Mouse (Mus musculus): ENCODE measurements around the gene Krtap1-4. TPM values are rescaled to one million over a fixed set of nuclear protein-coding genes. Genes with fewer than 3 reads are reported as not detected.

Gene Krtap1-4
- polyA plus RNA-seq (2014; fragmentation: Illumina TruSeq; extraction: RNeasy Lipid Tissue Mini Kit (QIAGEN cat#74804); ENCODE audit: insufficient read depth, low read depth, low replicate concordance), result not detected

DNA sequence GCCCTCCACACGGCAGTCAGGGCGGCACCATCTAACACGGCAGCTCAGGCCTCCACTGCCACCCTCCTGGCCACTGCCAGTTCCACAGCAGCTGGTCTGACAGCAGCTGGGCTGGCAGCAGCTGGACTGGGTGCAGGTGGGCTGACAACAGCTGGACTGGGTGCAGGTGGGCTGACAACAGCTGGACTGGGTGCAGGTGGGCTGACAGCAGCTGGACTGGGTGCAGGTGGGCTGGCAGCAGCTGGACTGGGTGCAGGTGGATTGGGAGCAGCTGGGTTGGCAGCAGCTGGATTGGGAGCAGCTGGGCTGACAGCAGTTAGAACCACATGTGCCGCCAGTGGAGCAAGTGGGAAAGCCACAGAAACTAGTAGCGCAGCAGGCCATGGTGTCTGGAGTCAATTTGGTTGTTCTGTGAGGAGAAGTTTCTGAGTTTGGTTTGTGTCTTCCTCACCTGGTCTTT, at the start of gene Krtap1-4:
Gene Krtap1-4, minus strand, starts transcription at position 410 of the 460 bp plus-strand sequence.

DNA sequence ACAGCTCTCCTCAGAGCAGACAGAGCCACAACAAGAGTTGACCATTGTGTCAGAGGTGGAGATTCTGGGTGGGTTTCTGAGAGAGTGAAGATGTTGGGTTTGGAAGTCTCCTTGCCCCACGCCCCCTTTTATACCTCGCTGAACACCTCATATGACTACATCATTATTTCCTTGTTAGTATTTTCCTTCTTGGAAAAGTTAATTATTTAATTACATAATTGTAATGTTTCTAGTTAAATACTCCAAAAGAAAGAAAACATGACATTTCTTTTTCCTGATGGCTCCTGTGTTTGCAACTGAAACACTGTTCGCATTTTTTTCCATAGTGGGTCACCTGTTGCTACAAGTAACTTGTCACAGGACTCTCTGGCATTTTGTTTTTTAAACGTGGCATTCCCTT, 44.7 kb upstream of the Krtap1-4 start, which contains the start of gene Krtap4-1:
Gene Krtap4-1, minus strand, starts transcription at position 101 of the 400 bp plus-strand sequence.

DNA sequence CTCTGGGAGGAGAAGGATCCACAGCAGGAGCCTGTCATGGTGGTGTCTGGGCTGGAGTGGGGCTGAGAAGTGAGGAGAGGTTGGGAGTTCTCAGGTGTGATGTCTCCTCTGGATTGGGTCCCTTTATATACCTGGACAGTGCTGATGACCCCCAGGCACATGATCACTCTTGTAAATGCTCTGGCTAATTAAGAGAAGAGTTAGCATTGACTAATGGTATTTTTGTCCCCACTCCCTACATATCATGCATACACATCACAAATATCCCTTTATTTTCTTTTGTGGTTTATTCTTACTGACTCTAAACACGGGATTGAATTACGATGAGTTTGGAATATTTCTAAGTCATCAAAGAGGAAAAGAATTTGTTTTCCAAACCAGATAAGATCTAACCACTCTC, 36.9 kb upstream of the Krtap1-4 start, which contains the start of gene Gm11562:
Gene Gm11562, minus strand, starts transcription at position 101 of the 400 bp plus-strand sequence.

DNA sequence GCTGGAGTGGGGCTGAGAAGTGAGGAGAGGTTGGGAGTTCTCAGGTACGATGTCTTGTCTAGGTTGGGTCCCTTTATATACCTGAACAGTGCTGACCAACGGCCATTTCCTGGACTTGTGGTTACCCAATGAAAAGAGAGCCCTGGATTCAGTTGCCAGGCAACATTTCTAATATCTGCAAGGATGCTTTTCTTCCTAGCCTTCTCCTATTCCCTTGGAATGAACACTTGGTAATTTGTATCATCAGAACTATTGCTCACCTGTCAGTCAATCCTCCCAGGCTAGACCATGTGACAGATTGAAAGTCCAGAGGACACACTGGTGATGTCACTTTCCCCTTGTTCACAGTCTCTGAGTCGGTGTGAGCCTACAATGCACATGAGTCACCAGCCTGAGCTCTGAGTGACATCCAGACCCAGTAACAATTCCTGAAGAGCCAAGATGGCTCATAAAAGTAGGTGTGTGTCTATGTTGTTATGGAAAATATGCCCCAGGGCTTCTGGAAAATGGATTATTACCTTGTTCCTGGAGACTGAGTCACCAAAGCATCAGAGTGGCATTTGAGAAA, 31.4 kb upstream of the Krtap1-4 start, which contains the start of gene Krtap2-4:
Gene Krtap2-4, minus strand, starts transcription at position 51 of the 568 bp plus-strand sequence.

DNA sequence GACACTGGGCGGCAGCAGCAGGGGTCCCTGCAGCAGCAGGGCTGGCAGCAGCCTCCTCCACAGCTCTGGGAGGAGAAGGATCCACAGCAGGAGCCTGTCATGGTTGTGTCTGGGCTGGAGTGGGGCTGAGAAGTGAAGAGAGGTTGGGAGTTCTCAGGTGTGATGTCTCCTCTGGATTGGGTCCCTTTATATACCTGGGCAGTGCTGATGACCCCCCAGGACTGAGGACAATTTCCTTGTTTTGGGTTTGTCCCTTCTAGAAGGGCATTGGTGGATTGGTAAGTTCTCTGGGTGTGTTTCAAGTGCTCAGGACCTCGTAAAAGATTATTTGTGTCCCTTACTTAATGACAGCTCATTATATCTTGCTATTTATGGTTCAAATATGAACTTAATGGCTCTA, 26.6 kb upstream of the Krtap1-4 start, which contains the start of gene Gm11937:
Gene Gm11937, minus strand, starts transcription at position 101 of the 400 bp plus-strand sequence.

DNA sequence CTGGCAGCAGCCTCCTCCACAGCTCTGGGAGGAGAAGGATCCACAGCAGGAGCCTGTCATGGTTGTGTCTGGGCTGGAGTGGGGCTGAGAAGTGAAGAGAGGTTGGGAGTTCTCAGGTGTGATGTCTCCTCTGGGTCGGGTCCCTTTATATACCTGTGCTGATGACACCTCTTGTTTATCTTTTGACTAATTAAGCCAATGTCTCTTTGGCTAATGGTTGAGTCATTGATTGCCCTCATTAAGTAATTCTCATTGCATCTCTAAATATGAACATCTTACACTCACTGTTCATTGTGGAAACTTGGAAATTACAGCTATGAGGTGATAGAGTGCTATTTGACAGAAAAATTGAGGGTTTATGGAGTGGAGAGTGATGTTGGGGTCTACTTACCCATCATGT, 19.8 kb upstream of the Krtap1-4 start, which contains the start of gene Gm11938:
Gene Gm11938, minus strand, starts transcription at position 101 of the 400 bp plus-strand sequence.

DNA sequence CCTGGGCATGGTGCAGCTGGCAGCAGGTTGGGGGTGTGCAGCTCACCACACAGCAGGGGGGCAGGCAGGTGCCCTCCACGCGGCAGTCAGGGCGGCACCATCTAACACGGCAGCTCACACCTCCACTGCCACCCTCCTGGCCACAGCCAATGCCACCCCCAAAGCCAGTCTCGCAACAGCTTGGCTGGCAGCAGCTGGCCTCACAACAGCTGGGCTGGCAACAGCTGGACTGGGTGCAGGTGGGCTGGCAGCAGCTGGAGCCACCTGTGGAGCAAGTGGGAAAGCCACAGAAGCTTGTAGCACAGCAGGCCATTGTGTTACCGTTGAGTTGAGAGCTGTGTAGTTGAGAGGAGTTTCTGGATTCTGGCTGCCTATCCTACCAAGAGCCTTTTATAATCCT, 14.3 kb upstream of the Krtap1-4 start, which contains the start of gene Krtap9-3:
Gene Krtap9-3, minus strand, starts transcription at position 364 of the 400 bp plus-strand sequence.

DNA sequence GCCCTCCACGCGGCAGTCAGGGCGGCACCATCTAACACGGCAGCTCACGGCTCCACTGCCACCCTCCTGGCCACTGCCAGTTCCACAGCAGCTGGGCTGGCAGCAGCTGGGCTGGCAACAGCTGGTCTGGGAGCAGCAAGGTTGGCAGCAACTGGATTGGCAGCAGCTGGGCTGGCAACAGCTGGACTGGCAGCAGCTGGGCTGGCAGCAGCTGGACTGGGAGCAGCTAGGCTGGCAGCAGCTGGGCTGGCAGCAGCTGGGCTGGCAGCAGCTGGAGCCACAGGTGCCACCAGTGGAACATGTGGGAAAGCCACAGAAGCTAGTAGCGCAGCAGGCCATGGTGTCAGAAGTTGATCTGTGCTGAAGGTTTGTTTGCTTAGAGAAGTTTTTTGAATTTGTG, 7.5 kb upstream of the Krtap1-4 start, which contains the start of gene Krtap1-3:
Gene Krtap1-3, minus strand, starts transcription at position 359 of the 400 bp plus-strand sequence.

DNA sequence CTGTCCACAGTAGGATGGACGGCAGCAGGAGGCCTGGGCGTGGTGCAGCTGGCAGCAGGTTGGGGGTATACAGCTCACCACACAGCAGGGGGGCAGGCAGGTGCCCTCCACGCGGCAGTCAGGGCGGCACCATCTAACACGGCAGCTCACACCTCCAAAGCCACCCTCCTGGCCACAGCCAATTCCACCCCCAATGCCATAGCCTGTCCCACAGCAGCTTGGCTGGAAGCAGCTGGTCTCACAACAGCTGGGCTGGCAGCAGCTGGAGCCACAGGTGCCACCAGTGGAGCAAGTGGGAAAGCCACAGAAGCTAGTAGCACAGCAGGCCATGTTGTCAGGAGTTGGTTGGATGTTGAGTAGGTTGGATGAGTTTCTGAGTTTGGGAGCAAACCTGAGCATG, 2.8 kb downstream of the Krtap1-4 start, which contains the start of gene Krtap1-5:
Gene Krtap1-5, minus strand, starts transcription at position 381 of the 400 bp plus-strand sequence.

DNA sequence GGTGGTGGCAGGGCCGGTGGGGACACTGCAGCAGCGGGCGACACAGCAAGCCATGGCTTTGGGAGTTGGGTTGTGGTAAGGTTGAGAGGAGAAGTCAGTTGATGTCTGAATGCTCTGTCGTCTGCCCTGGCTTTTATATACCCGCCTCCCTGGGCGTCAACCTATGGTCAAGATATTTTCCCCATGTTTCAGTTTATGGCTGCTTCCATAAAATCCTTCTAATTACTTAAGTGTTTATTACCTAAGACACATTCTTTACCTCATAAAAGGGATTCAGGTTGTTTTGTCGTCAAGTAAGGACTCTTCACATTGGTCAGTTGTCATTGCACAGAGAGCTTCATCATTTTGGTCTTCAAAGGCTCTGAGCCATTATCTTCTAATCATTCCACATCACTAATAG, 16.9 kb downstream of the Krtap1-4 start, which contains the start of gene Krtap3-1:
Gene Krtap3-1, minus strand, starts transcription at position 101 of the 400 bp plus-strand sequence.

DNA sequence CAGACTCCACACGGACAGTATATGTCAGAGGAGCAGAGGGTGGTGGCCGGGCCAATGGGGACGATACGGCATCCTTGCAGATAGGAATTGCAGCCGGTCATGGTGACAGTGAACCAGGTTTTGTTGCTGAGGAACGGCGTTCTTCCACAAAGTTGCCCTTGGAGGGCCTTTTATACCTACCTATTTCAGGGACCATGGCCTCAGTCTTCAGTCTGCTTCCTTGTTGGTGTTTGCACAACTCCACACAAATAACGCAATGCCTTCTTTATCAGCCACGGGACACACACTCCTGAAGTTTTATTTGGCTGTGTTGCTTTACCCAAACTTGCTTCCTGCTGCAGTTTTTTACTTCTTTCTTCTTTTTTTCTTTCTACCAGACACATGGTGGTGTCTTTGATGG, 24.1 kb downstream of the Krtap1-4 start, which contains the start of gene Gm11939:
Gene Gm11939, minus strand, starts transcription at position 101 of the 400 bp plus-strand sequence.

DNA sequence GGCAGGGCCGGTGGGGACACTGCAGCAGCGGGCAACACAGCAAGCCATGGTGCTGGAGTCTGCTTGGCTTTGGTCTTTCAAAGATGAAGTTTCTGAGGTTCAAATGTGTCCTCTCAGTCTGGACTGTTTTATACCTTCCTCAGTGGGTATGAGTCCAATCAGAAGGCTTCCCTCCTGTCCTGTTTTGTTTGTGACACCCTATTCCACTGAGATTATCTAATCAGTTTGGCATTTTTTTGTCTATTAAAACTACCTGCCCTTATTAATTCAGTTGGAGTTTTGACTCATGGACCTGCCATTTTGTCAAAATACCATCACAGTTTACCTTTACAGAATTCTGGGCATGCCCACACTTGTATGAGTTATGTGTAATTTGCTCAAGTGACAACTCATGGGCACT, 26.7 kb downstream of the Krtap1-4 start, which contains the start of gene Krtap3-2:
Gene Krtap3-2, minus strand, starts transcription at position 101 of the 400 bp plus-strand sequence.

DNA sequence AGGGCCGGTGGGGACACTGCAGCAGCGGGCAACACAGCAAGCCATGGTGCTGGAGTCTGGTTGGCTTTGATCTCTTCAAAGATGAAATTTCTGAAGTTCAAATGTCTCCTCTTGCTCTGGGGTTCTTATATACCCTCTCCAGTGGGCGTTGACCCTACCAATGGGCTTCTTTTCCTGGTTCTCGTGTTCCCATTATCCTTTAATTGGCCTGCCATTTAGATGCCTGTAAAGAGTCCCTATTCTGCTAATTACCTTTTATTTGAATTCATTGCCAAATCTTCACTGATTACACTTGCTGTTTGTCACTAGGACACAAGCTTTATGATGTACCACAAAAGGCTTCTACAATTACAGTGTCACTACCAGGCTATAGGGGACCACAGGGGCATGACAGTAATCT, 32.7 kb downstream of the Krtap1-4 start, which contains the start of gene Krtap3-3:
Gene Krtap3-3, minus strand, starts transcription at position 101 of the 400 bp plus-strand sequence.

Other genes starting within 250 kb of the Krtap1-4 start
- not detected for gene Krt26, start 245.7 kb downstream of the Krtap1-4 start, polyA plus RNA-seq (2014; fragmentation: Illumina TruSeq; extraction: RNeasy Lipid Tissue Mini Kit (QIAGEN cat#74804); ENCODE audit: insufficient read depth, low read depth, low replicate concordance)
- gene Krt27, start 232.6 kb downstream of the Krtap1-4 start, polyA plus RNA-seq (2014; fragmentation: Illumina TruSeq; extraction: RNeasy Lipid Tissue Mini Kit (QIAGEN cat#74804); ENCODE audit: insufficient read depth, low read depth, low replicate concordance), result not detected
- not detected for gene Krt28, start 208.8 kb downstream of the Krtap1-4 start, polyA plus RNA-seq (2014; fragmentation: Illumina TruSeq; extraction: RNeasy Lipid Tissue Mini Kit (QIAGEN cat#74804); ENCODE audit: insufficient read depth, low read depth, low replicate concordance)
- 7.6 TPM for gene Krt10, start 194.3 kb downstream of the Krtap1-4 start, polyA plus RNA-seq (2014; fragmentation: Illumina TruSeq; extraction: RNeasy Lipid Tissue Mini Kit (QIAGEN cat#74804); ENCODE audit: insufficient read depth, low read depth, low replicate concordance)
- not detected for gene Krt12, start 161.4 kb downstream of the Krtap1-4 start, polyA plus RNA-seq (2014; fragmentation: Illumina TruSeq; extraction: RNeasy Lipid Tissue Mini Kit (QIAGEN cat#74804); ENCODE audit: insufficient read depth, low read depth, low replicate concordance)
- not detected for gene Krt20, start 145.5 kb downstream of the Krtap1-4 start, polyA plus RNA-seq (2014; fragmentation: Illumina TruSeq; extraction: RNeasy Lipid Tissue Mini Kit (QIAGEN cat#74804); ENCODE audit: insufficient read depth, low read depth, low replicate concordance)
- 18.8 TPM for gene Krt23, start 90.5 kb downstream of the Krtap1-4 start, polyA plus RNA-seq (2014; fragmentation: Illumina TruSeq; extraction: RNeasy Lipid Tissue Mini Kit (QIAGEN cat#74804); ENCODE audit: insufficient read depth, low read depth, low replicate concordance)
- not detected for gene Krt39, start 62.3 kb downstream of the Krtap1-4 start, polyA plus RNA-seq (2014; fragmentation: Illumina TruSeq; extraction: RNeasy Lipid Tissue Mini Kit (QIAGEN cat#74804); ENCODE audit: insufficient read depth, low read depth, low replicate concordance)
- gene Krt40, start 40.5 kb downstream of the Krtap1-4 start, polyA plus RNA-seq (2014; fragmentation: Illumina TruSeq; extraction: RNeasy Lipid Tissue Mini Kit (QIAGEN cat#74804); ENCODE audit: insufficient read depth, low read depth, low replicate concordance), result not detected
- gene Krtap3-3, start 32.8 kb downstream of the Krtap1-4 start, polyA plus RNA-seq (2014; fragmentation: Illumina TruSeq; extraction: RNeasy Lipid Tissue Mini Kit (QIAGEN cat#74804); ENCODE audit: insufficient read depth, low read depth, low replicate concordance), result not detected
- not detected for gene Krtap3-2, start 26.8 kb downstream of the Krtap1-4 start, polyA plus RNA-seq (2014; fragmentation: Illumina TruSeq; extraction: RNeasy Lipid Tissue Mini Kit (QIAGEN cat#74804); ENCODE audit: insufficient read depth, low read depth, low replicate concordance)
- gene Gm11939, start 24.2 kb downstream of the Krtap1-4 start, polyA plus RNA-seq (2014; fragmentation: Illumina TruSeq; extraction: RNeasy Lipid Tissue Mini Kit (QIAGEN cat#74804); ENCODE audit: insufficient read depth, low read depth, low replicate concordance), result not detected
- gene Krtap3-1, start 17.0 kb downstream of the Krtap1-4 start, polyA plus RNA-seq (2014; fragmentation: Illumina TruSeq; extraction: RNeasy Lipid Tissue Mini Kit (QIAGEN cat#74804); ENCODE audit: insufficient read depth, low read depth, low replicate concordance), result not detected
- gene Krtap1-5, start 2.6 kb downstream of the Krtap1-4 start, polyA plus RNA-seq (2014; fragmentation: Illumina TruSeq; extraction: RNeasy Lipid Tissue Mini Kit (QIAGEN cat#74804); ENCODE audit: insufficient read depth, low read depth, low replicate concordance), result not detected
- not detected for gene Krtap1-3, start 7.7 kb upstream of the Krtap1-4 start, polyA plus RNA-seq (2014; fragmentation: Illumina TruSeq; extraction: RNeasy Lipid Tissue Mini Kit (QIAGEN cat#74804); ENCODE audit: insufficient read depth, low read depth, low replicate concordance)
- gene Krtap9-3, start 14.5 kb upstream of the Krtap1-4 start, polyA plus RNA-seq (2014; fragmentation: Illumina TruSeq; extraction: RNeasy Lipid Tissue Mini Kit (QIAGEN cat#74804); ENCODE audit: insufficient read depth, low read depth, low replicate concordance), result not detected
- not detected for gene Gm11938, start 19.7 kb upstream of the Krtap1-4 start, polyA plus RNA-seq (2014; fragmentation: Illumina TruSeq; extraction: RNeasy Lipid Tissue Mini Kit (QIAGEN cat#74804); ENCODE audit: insufficient read depth, low read depth, low replicate concordance)
- not detected for gene Gm11937, start 26.5 kb upstream of the Krtap1-4 start, polyA plus RNA-seq (2014; fragmentation: Illumina TruSeq; extraction: RNeasy Lipid Tissue Mini Kit (QIAGEN cat#74804); ENCODE audit: insufficient read depth, low read depth, low replicate concordance)
- gene Krtap2-4, start 31.2 kb upstream of the Krtap1-4 start, polyA plus RNA-seq (2014; fragmentation: Illumina TruSeq; extraction: RNeasy Lipid Tissue Mini Kit (QIAGEN cat#74804); ENCODE audit: insufficient read depth, low read depth, low replicate concordance), result not detected
- gene Gm11562, start 36.8 kb upstream of the Krtap1-4 start, polyA plus RNA-seq (2014; fragmentation: Illumina TruSeq; extraction: RNeasy Lipid Tissue Mini Kit (QIAGEN cat#74804); ENCODE audit: insufficient read depth, low read depth, low replicate concordance), result not detected
- gene Krtap4-1, start 44.6 kb upstream of the Krtap1-4 start, polyA plus RNA-seq (2014; fragmentation: Illumina TruSeq; extraction: RNeasy Lipid Tissue Mini Kit (QIAGEN cat#74804); ENCODE audit: insufficient read depth, low read depth, low replicate concordance), result not detected
- gene Krtap4-2, start 51.4 kb upstream of the Krtap1-4 start, polyA plus RNA-seq (2014; fragmentation: Illumina TruSeq; extraction: RNeasy Lipid Tissue Mini Kit (QIAGEN cat#74804); ENCODE audit: insufficient read depth, low read depth, low replicate concordance), result not detected
- gene Krtap4-7, start 60.4 kb upstream of the Krtap1-4 start, polyA plus RNA-seq (2014; fragmentation: Illumina TruSeq; extraction: RNeasy Lipid Tissue Mini Kit (QIAGEN cat#74804); ENCODE audit: insufficient read depth, low read depth, low replicate concordance), result not detected
- gene Gm11555, start 66.6 kb upstream of the Krtap1-4 start, polyA plus RNA-seq (2014; fragmentation: Illumina TruSeq; extraction: RNeasy Lipid Tissue Mini Kit (QIAGEN cat#74804); ENCODE audit: insufficient read depth, low read depth, low replicate concordance), result not detected
- not detected for gene Gm11563, start 75.3 kb upstream of the Krtap1-4 start, polyA plus RNA-seq (2014; fragmentation: Illumina TruSeq; extraction: RNeasy Lipid Tissue Mini Kit (QIAGEN cat#74804); ENCODE audit: insufficient read depth, low read depth, low replicate concordance)
- gene Krtap4-6, start 82.3 kb upstream of the Krtap1-4 start, polyA plus RNA-seq (2014; fragmentation: Illumina TruSeq; extraction: RNeasy Lipid Tissue Mini Kit (QIAGEN cat#74804); ENCODE audit: insufficient read depth, low read depth, low replicate concordance), result not detected
- not detected for gene Gm14190, start 107.1 kb upstream of the Krtap1-4 start, polyA plus RNA-seq (2014; fragmentation: Illumina TruSeq; extraction: RNeasy Lipid Tissue Mini Kit (QIAGEN cat#74804); ENCODE audit: insufficient read depth, low read depth, low replicate concordance)
- gene Gm14180, start 150.6 kb upstream of the Krtap1-4 start, polyA plus RNA-seq (2014; fragmentation: Illumina TruSeq; extraction: RNeasy Lipid Tissue Mini Kit (QIAGEN cat#74804); ENCODE audit: insufficient read depth, low read depth, low replicate concordance), result not detected
- gene Gm11595, start 189.3 kb upstream of the Krtap1-4 start, polyA plus RNA-seq (2014; fragmentation: Illumina TruSeq; extraction: RNeasy Lipid Tissue Mini Kit (QIAGEN cat#74804); ENCODE audit: insufficient read depth, low read depth, low replicate concordance), result not detected
- gene Krtap4-8, start 197.1 kb upstream of the Krtap1-4 start, polyA plus RNA-seq (2014; fragmentation: Illumina TruSeq; extraction: RNeasy Lipid Tissue Mini Kit (QIAGEN cat#74804); ENCODE audit: insufficient read depth, low read depth, low replicate concordance), result not detected
- gene Krtap4-9, start 201.5 kb upstream of the Krtap1-4 start, polyA plus RNA-seq (2014; fragmentation: Illumina TruSeq; extraction: RNeasy Lipid Tissue Mini Kit (QIAGEN cat#74804); ENCODE audit: insufficient read depth, low read depth, low replicate concordance), result not detected
- not detected for gene Gm11596, start 209.8 kb upstream of the Krtap1-4 start, polyA plus RNA-seq (2014; fragmentation: Illumina TruSeq; extraction: RNeasy Lipid Tissue Mini Kit (QIAGEN cat#74804); ENCODE audit: insufficient read depth, low read depth, low replicate concordance)
- gene Gm11569, start 215.3 kb upstream of the Krtap1-4 start, polyA plus RNA-seq (2014; fragmentation: Illumina TruSeq; extraction: RNeasy Lipid Tissue Mini Kit (QIAGEN cat#74804); ENCODE audit: insufficient read depth, low read depth, low replicate concordance), result not detected
- not detected for gene Gm11554, start 220.8 kb upstream of the Krtap1-4 start, polyA plus RNA-seq (2014; fragmentation: Illumina TruSeq; extraction: RNeasy Lipid Tissue Mini Kit (QIAGEN cat#74804); ENCODE audit: insufficient read depth, low read depth, low replicate concordance)
- not detected for gene Krtap4-13, start 226.2 kb upstream of the Krtap1-4 start, polyA plus RNA-seq (2014; fragmentation: Illumina TruSeq; extraction: RNeasy Lipid Tissue Mini Kit (QIAGEN cat#74804); ENCODE audit: insufficient read depth, low read depth, low replicate concordance)
- gene Gm11564, start 232.0 kb upstream of the Krtap1-4 start, polyA plus RNA-seq (2014; fragmentation: Illumina TruSeq; extraction: RNeasy Lipid Tissue Mini Kit (QIAGEN cat#74804); ENCODE audit: insufficient read depth, low read depth, low replicate concordance), result not detected

Measured in lung, adult 10 weeks (tissue).